Mouse (Mus musculus): ENCODE data around the gene Trip6.

Gene Trip6

GRCm38 (mm10) chr5:137338663-137339289 is 24.6 kb upstream of the Trip6 start:
- no peak for DNase-seq (ENCODE audit: low read depth, low spot score)

- peak; percentile 82 for DNase-seq (ENCODE audit: low read depth, low spot score)
These were observed 24.1 kb upstream of the Trip6 start for GRCm38 (mm10) chr5:137338256-137338655.

DNA sequence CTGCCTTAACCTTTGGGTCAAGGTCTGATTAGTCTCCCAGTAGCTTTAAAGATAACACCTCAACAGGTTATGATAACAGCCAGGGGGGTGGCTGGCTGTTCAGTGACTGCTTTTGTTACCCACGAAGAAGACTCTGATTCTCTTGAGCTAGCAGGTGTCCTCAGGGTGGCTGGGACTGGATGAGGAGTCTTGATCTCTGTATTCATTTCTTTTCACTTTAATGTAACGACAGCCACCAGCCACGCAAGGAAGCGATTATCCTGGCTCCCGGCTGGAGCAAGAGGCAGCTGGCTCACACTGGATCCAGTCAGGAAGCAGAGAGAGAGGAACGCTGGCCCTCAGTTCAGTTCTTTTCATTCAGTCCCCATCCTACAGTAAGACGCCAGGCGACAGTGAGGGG is 23.0 kb upstream of the Trip6 start:
- no peak for DNase-seq (ENCODE audit: low read depth, low spot score)

GRCm38 (mm10) chr5:137335066-137335465 is 20.9 kb upstream of the Trip6 start:
- no peak for DNase-seq (ENCODE audit: low read depth, low spot score)

GRCm38 (mm10) chr5:137334317-137334716 is 20.1 kb upstream of the Trip6 start:
- DNase-seq (ENCODE audit: low read depth, low spot score), result no peak

DNA sequence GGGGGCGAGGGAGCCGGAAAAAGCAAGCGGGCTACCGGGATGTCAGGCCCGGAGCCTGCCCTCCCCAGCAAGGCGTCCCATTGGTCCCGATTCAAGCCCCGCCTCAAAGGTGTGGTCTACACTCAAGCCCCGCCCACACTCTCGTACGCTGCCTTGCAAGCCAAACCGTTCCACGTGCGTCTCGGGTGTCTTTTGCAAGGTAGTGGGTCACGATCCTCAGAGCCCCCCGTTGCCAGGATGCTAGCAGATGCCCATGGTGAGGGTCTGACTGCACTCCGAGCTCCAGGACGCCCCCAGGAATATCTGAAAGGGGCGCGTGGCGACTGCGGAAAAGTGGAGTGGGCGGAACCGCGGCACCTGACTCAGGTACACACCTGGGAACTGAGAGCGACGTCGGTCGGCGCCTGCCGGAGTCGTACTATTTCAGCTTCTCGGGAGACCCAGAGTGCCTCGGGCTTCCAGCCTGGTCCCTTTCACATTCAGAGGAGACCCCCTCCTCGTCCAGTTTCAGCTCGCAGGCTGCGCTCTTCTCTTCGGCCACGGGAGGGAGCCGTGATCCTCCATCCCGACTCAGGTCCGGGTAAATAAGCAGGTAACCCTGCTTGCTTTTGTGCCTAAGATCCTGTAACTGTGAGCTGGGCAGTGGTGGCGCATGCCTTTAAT is 19.4 kb upstream of the Trip6 start, which contains the start of gene Slc12a9:
Slc12a9 (minus strand) TSS at position 86 of the 663 bp plus-strand sequence.
- DNase-seq (ENCODE audit: low read depth, low spot score), result peak; percentile 88

- no peak for DNase-seq (ENCODE audit: low read depth, low spot score)
These were observed 18.8 kb upstream of the Trip6 start for GRCm38 (mm10) chr5:137332857-137333511.

DNA sequence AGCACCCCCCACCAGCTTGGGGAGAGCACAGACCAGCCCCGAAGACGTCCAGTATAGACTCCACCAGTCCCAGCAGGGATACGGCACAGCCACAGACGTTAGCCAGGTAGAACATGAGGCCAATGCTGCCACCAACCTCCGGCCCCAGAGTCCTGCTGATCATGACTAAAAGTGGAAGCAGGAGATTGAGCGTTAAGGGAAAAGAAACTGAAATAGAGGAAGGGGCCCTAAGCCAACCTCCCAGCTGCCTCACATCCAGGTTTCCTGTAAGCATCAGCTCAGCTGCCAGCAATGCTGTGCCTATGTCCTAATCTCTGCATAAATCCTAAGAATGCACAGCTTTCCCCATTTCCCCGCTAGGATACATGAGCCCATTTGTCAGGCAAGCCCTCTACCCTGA is 16.7 kb upstream of the Trip6 start:
- no peak for DNase-seq (ENCODE audit: low read depth, low spot score)

GRCm38 (mm10) chr5:137320996-137321395 is 6.8 kb upstream of the Trip6 start:
- DNase-seq (ENCODE audit: low read depth, low spot score), result no peak

DNA sequence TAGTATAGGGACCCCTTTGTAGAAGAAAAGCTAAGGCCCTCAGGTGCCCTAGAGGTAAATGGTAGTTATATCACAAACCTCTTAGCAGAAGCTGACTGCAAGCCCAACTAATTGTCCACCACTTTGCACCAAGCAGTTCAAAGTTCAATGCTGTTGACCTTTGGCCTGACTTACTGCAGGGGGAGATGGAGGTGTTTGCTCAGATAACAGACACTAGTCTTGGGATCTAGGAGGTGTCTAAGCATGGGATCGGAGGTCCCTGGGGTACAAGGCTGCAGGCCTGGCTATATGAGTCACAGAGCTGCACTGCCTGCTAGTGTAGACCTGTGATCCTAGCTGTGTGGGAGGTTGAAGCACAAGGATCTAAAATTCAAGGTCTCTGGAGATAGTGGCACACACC is 4.4 kb upstream of the Trip6 start:
- no peak for DNase-seq (ENCODE audit: low read depth, low spot score)

- DNase-seq (ENCODE audit: low read depth, low spot score), result no peak
These were observed 3.2 kb upstream of the Trip6 start for GRCm38 (mm10) chr5:137317361-137317760.

GRCm38 (mm10) chr5:137315084-137315903 is 1.1 kb upstream of the Trip6 start:
- DNase-seq (ENCODE audit: low read depth, low spot score), result no peak

GRCm38 (mm10) chr5:137313466-137314192 is 575 bp downstream of the Trip6 start:
- no peak for DNase-seq (ENCODE audit: low read depth, low spot score)

GRCm38 (mm10) chr5:137308356-137308755 is 5.8 kb downstream of the Trip6 start:
- DNase-seq (ENCODE audit: low read depth, low spot score), result no peak

DNA sequence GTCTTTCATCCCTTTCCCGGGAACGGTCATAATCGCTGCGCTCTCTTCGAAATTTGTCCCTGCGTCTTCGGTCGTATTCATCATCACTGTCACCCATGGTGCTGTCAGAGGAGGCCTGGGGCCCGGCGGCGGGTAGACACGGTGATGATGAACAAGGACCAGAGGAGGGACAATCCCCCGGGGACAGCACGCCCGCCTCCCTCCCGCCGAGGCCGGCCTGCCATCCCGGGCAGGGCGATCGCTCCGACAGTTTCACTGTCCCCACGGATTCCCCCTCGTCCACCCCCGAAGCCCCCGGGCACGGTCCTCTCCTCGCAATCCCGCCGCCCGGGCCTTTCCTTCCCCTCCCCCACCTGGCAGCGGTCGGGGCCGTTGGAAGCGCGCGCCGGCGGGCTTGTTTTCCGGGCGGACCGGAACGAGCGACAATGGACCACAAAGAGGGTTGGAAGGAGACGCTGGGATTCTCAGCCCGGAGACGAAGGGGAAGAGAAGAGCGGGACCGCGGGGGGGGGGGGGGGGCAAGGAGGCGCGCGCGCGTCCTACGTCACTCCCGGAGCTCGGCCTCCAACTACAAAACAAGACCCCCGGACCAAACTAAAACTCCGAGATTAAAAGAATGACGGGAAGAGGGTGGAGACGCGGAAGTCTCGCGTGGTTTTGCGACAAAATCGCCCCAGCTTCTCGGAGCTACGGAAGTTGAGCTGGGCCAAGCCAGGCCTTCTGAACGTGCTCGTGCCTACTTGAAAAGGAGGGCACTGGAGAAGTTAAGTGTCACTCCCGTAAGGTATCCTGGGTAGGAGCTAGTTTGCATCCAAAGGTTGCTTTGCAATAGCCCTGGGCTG is 6.9 kb downstream of the Trip6 start, which contains the start of gene Srrt:
Srrt (minus strand) TSS at position 604 of the 842 bp plus-strand sequence.
- DNase-seq (ENCODE audit: low read depth, low spot score), result peak; percentile 92

DNA sequence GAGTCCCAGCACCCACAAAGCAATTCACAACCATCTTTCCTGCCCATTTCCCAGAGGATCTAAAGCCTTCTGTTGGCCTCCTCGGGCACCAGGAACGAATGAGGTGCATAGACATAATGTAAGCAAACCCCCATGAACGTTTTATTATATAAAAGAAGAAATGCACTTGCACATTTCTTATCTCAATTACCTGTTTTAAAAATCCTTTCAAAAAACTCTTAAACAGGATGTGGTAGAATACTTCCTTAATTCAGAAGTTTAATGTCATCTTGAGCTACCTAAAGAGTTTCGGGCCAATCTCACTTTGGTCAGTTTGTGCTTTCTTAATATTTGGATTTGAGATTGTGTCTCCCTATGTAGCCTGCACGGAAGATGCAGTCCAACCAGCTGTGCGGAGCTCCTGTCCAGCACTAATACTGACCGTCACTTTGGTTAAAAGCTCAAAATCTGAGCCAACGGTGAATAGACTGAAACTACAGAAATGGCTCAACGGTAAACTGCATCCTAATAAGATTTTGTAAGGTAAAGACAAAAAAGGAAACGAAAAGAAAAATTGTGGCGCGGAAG is 7.7 kb downstream of the Trip6 start:
- no peak for DNase-seq (ENCODE audit: low read depth, low spot score)

DNA sequence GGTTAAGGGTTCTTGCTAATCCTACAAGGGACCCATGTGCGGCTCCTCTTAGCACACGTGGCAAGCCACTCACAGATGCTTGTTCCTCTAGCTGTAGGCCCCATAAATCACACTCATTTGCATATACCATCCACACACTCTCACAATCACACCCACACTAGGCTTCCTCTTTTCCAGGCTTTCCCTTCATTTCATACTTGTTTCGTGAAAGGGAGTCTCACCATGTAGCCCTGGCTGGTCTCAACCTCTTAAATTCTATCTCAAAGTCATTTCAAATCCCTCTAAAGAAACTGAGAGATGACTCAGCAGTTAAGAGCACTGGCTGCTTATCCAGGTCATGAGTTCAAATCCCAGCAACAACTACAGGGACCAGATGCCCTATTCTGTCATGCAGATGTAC is 8.4 kb downstream of the Trip6 start:
- DNase-seq (ENCODE audit: low read depth, low spot score), result no peak

DNA sequence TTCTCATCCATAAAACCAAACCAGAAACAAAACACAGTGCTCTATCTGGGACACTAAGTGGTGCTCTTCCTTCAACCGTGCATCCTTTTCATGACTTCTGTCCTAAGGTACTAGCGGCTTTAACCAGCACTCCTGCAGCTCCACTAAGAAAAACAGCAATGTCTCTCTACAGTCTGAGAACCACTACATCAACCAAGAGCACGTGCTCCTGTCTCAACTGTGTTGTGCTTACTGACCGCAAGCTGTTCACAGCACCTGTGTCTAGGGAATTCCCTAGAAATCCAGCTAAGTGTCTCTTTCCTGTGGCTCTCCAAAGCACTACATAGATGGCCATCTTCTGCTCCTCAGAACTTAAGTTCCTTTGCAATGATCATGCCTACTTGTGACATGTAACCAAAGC is 9.4 kb downstream of the Trip6 start:
- DNase-seq (ENCODE audit: low read depth, low spot score), result no peak

- DNase-seq (ENCODE audit: low read depth, low spot score), result no peak
These were observed 10.0 kb downstream of the Trip6 start for GRCm38 (mm10) chr5:137304165-137304564.

DNA sequence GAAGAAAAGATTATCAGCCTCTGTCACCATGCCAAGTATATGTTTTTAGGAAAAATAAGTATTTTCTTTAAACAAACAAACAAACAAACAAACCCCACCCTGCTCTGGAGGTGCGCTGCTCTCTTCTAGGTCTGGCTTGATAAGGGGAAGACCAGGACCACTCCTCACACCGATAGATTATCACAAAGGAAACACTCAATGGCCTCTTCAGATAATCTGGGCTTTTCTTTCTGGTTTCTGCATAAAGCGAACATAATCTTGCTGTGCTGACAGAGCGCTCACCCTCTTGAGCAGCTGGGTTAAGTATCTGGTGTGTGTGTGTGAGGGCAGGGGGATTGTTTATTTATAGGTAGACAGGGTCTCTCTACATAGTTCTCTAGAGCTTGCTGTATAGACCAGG is 10.6 kb downstream of the Trip6 start:
- no peak for DNase-seq (ENCODE audit: low read depth, low spot score)

Data from retina, postnatal 7 days (tissue).